Mouse (Mus musculus): ENCODE data around the gene Carns1. TPM values are rescaled to one million over a fixed set of nuclear protein-coding genes. Genes with fewer than 3 reads are reported as not detected.

Gene Carns1
- polyA plus RNA-seq, 1 experiment from 2014 or later: 4.4 TPM

DNA sequence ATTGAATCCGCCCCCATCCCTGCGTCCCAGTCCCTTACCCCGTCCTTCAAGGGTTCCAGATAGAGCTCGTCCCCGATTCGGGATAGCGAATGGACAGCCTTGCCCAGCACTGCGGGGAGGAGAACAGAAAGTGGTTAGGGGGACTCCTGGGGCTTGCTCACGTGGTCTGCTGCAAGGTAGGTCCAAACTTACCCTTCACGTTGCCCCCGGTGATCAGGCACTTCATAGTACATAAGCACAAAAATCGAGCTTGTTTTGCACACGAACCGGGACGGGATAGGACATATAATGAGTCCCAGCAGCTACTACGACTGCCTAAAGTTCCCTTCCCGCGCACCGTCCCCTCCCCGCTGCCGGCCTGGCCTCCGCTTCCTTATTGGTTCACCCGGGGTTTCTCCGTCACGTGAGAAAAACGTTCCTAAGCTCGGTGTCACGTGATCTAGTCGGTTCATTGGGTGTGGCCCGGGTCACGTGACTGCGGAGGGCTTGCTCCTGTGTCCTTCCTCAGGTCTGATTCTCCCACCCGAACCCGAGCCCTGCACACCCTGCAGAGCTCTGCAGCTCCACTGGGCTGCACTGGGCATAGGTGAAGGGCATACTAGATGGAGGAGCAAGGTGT is 26.1 kb upstream of the Carns1 start, which contains the start of gene Rad9a:
Rad9a (minus strand) TSS at position 372 of the 619 bp plus-strand sequence.
- Histone ChIP-seq H3K4me2 (peak within 1 kb of the TSS; percentile 97), H3K36me3 (peaks cover 41% of the 10 kb centered on the region), H3K27me3 (replicated peaks) (peaks cover 27% of the 10 kb centered on the region), H3K4me3 (peak within 1 kb of the TSS; percentile 83), H3K9ac (peak within 1 kb of the TSS; percentile 93), H3K4me1 (peaks cover 31% of the 10 kb centered on the region), H3K9me3 (no peaks in the 10 kb centered on the region), H3K27ac (replicated peaks) (peak within 1 kb of the TSS; percentile 77)
- peak; percentile 70 for ATAC-seq (ENCODE audit: extremely low read depth, insufficient number of reproducible peaks, low FRiP score, low TSS enrichment)
- under 1% methylated on average over 34 of the region's 34 CpGs for WGBS

DNA sequence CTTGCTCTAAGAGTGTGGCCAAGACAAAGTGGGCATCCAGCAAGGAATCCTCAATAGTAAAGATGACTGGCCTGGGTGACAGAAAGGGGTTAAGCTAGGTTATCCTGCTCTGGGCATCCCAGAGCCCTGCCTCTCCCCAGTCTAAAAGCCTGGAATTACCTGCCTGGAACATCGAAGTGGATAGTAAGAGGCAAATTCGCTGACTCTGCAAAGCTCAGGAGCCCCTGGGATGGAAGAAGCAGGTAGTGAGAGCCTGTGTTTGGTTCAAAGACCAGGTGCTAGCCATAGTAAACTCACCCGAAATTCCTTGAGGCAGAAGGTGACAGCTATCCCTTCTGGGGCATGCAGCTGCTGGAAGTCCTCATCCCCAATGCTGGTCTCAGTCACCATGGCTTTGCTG is 21.9 kb upstream of the Carns1 start:
- ATAC-seq (ENCODE audit: extremely low read depth, insufficient number of reproducible peaks, low FRiP score, low TSS enrichment): no peak
- no peaks in the 10 kb centered on the region for H3K9me3 ChIP-seq
- 0 out of 2 replicates have a peak overlapping the region, but pooled peaks have one; percentile 24 for H3K27ac ChIP-seq (replicated peaks)
- no peak overlapping the region for H3K4me2 ChIP-seq
- H3K4me1 ChIP-seq: peaks cover 61% of the 10 kb centered on the region
- H3K9ac ChIP-seq: no peak overlapping the region; the same call in 1 of the 2 replicates
- WGBS: 63% methylated on average over 3 of the region's 3 CpGs
- H3K27me3 ChIP-seq (replicated peaks): no peaks in the 10 kb centered on the region
- peaks cover 75% of the 10 kb centered on the region for H3K36me3 ChIP-seq
- H3K4me3 ChIP-seq: no peak overlapping the region

DNA sequence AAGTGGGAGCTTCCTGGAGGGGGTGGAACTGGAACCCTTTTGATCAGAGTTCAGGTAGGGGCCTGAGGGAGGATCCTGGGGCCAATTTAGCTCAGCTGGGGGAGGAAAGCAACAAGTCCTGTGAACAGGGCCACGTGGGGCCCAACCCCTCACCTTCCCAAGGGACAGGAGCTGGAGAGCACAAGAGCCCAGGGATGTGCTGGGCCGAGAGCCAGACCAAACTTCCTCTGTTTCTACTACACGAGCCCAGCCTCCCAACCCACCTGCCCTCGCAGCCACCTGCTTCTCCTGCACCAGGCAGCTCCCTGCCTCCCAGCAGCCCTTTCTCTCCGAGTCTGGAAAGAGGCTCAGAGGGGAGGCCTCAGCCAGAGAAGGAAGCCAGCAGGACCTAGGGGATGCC is 21.3 kb upstream of the Carns1 start:
- Histone ChIP-seq H3K36me3 (peaks cover 75% of the 10 kb centered on the region), H3K4me3 (no peak overlapping the region), H3K9ac (no peak overlapping the region; the same call in 1 of the 2 replicates), H3K27me3 (replicated peaks) (no peaks in the 10 kb centered on the region), H3K4me1 (peaks cover 57% of the 10 kb centered on the region), H3K9me3 (no peaks in the 10 kb centered on the region), H3K4me2 (no peak overlapping the region), H3K27ac (replicated peaks) (peak overlapping the region; percentile 24; the same call in 1 of the 2 replicates)
- 33% methylated on average over 5 of the region's 5 CpGs for WGBS
- ATAC-seq (ENCODE audit: extremely low read depth, insufficient number of reproducible peaks, low FRiP score, low TSS enrichment): no peak

DNA sequence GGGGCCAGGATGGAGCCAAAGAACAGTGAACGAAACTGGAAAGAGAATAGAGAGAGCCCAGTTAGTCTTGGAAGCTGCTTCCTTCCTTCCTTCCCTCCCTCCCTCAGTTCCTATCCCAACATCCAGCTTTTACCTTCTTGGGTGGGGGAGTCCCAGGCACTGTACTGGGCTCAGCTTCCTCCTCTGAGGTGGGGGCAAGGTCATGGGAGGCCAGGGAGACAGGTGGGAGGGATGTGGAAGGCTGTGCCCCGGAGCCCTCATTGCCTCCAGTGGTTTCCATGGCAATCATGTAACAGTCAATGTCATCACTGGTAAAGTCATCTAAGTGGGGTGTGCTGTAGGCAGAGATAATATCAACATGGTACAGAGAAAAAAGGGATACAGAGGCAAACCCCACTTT is 20.8 kb upstream of the Carns1 start:
- ATAC-seq (ENCODE audit: extremely low read depth, insufficient number of reproducible peaks, low FRiP score, low TSS enrichment): no peak
- no peaks in the 10 kb centered on the region for H3K9me3 ChIP-seq
- no peak overlapping the region for H3K4me2 ChIP-seq
- H3K36me3 ChIP-seq: peaks cover 75% of the 10 kb centered on the region
- no peak overlapping the region for H3K27ac ChIP-seq (replicated peaks)
- 59% methylated on average over 2 of the region's 2 CpGs for WGBS
- no peaks in the 10 kb centered on the region for H3K27me3 ChIP-seq (replicated peaks)
- peaks cover 62% of the 10 kb centered on the region for H3K4me1 ChIP-seq
- peak overlapping the region; percentile 12; the same call in 1 of the 2 replicates for H3K9ac ChIP-seq
- H3K4me3 ChIP-seq: no peak overlapping the region

DNA sequence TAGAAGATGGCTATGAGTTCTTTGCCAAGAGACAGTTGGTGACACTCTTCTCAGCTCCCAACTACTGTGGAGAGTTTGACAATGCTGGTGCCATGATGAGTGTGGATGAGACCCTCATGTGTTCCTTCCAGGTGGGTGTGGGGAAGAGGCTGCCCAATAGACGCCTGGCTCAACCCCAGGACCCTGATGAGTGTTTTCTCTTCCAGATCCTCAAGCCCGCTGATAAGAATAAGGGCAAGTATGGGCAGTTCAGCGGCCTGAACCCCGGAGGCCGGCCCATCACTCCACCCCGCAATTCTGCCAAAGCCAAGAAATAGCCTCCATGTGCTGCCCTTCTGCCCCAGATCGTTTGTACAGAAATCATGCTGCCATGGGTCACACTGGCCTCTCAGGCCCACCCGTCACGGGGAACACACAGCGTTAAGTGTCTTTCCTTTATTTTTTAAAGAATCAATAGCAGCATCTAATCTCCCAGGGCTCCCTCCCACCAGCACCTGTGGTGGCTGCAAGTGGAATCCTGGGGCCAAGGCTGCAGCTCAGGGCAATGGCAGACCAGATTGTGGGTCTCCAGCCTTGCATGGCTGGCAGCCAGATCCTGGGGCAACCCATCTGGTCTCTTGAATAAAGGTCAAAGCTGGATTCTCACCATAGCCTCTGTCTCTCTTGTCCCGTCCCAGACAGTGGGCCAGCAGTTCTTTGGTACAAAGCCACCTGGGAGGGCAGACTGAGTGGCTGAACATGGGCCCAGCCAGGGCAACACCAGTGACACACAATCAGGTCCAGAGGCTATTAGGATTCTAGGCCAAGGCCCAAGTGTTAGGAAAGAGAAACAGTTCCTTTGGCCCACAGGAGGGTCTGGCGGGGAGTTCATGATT is 19.7 kb upstream of the Carns1 start:
- Histone ChIP-seq H3K27ac (replicated peaks) (no peak overlapping the region), H3K4me1 (peaks cover 58% of the 10 kb centered on the region), H3K9ac (no peak overlapping the region), H3K36me3 (peaks cover 70% of the 10 kb centered on the region), H3K4me3 (no peak overlapping the region), H3K9me3 (no peaks in the 10 kb centered on the region), H3K27me3 (replicated peaks) (no peaks in the 10 kb centered on the region), H3K4me2 (no peak overlapping the region)
- no peak for ATAC-seq (ENCODE audit: extremely low read depth, insufficient number of reproducible peaks, low FRiP score, low TSS enrichment)
- WGBS: 76% methylated on average over 12 of the region's 12 CpGs

DNA sequence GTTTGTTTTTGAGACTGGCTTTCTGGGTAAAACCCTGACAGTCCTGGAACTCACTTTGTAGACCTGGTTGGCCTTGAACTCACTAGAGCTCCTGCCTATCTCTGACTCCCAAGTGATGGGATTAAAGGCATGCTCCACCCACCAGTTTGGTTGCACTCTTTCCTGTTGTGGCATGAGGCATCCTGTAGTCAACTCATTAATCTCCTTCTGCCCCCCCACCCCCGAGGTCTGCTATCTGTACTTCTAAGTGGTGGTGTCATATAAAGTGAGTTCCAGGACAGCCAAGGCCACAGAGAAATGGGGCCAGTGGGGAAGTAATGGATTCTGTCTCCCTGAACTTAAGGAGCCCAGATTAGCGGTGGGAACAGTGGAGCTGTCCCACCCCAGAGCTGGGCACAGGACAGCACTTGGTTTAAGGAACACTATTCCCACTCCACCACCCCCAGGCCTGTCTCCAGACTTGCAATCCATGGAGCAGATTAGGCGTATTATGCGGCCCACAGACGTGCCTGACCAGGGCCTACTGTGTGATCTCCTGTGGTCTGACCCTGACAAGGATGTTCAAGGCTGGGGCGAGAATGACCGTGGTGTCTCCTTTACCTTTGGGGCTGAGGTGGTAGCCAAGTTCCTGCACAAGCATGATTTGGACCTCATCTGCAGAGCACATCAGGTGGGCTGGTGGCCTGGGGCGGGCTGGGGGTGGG is 18.9 kb upstream of the Carns1 start:
- H3K27me3 ChIP-seq (replicated peaks): no peaks in the 10 kb centered on the region
- H3K9ac ChIP-seq: 0 out of 2 replicates have a peak overlapping the region, but pooled peaks have one; percentile 30
- H3K9me3 ChIP-seq: no peaks in the 10 kb centered on the region
- no peak for ATAC-seq (ENCODE audit: extremely low read depth, insufficient number of reproducible peaks, low FRiP score, low TSS enrichment)
- peaks cover 56% of the 10 kb centered on the region for H3K4me1 ChIP-seq
- H3K36me3 ChIP-seq: peaks cover 62% of the 10 kb centered on the region
- H3K27ac ChIP-seq (replicated peaks): no peak overlapping the region
- H3K4me2 ChIP-seq: peak overlapping the region; percentile 96; the same call in 1 of the 2 replicates
- WGBS: 75% methylated on average over 8 of the region's 8 CpGs
- H3K4me3 ChIP-seq: no peak overlapping the region; the same call in 1 of the 2 replicates

DNA sequence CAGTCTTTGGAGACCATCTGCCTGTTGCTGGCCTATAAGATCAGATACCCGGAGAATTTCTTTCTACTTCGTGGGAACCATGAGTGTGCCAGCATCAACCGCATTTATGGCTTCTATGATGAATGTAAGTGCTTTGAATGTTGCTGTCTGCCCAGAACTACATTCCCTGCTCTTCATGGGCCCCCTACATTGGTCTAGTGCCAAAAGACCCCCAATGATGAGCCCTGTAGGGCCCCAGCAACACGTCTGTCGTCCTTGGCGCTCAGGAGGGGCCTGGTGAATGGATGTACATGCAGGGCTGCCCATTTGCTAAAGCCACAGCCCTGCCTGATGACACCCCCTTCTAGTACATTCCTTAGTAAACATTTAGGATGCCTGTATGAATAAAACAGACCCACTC is 17.9 kb upstream of the Carns1 start:
- peaks cover 57% of the 10 kb centered on the region for H3K4me1 ChIP-seq
- whole genome bisulfite sequencing: 58% methylated on average over 6 of the region's 6 CpGs
- no peak for ATAC-seq (ENCODE audit: extremely low read depth, insufficient number of reproducible peaks, low FRiP score, low TSS enrichment)

DNA sequence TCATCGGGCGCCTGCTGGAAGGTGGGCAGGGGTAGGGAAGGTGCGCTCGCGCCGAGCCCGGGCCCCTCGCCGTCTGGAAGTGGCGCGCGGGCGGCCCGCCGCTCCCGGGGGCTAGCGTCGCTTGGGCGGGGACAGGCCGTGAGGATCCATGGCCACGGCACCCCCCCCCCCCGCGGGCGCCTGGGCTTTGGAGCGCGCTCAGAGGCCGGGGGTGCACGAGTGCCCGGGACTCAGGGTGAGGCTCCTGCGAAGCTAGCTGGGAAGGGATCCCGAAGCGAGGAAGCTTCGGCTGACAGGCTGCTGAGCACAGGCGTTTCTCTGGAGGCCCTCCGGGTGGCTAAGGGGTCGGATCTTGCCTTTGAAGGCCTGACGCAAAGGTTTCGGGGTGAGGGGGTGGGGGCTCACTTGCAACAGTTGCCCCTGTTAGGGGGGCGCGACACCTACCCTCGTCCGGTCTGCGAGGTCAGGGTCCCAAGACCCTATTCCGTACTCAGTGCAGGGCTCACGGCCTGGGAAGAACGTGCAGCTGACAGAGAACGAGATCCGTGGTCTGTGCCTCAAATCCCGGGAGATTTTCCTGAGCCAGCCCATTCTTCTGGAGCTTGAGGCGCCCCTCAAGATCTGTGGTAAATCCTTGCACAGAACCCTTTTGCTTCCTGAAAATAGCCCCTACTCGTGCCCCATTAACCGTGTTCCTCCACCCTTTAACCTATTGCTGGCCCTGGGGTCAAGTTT is 17.1 kb upstream of the Carns1 start:
- no peak for ATAC-seq (ENCODE audit: extremely low read depth, insufficient number of reproducible peaks, low FRiP score, low TSS enrichment)

More for the DNA sequence above, 17.9 kb upstream of the Carns1 start:
- Histone ChIP-seq H3K4me3 (peak overlapping the region; percentile 94), H3K9ac (peak overlapping the region; percentile 99), H3K4me2 (peak overlapping the region; percentile 96), H3K36me3 (peaks cover 51% of the 10 kb centered on the region), H3K27ac (replicated peaks) (no peak overlapping the region; the same call in 1 of the 2 replicates), H3K9me3 (no peaks in the 10 kb centered on the region), H3K27me3 (replicated peaks) (no peaks in the 10 kb centered on the region)

DNA sequence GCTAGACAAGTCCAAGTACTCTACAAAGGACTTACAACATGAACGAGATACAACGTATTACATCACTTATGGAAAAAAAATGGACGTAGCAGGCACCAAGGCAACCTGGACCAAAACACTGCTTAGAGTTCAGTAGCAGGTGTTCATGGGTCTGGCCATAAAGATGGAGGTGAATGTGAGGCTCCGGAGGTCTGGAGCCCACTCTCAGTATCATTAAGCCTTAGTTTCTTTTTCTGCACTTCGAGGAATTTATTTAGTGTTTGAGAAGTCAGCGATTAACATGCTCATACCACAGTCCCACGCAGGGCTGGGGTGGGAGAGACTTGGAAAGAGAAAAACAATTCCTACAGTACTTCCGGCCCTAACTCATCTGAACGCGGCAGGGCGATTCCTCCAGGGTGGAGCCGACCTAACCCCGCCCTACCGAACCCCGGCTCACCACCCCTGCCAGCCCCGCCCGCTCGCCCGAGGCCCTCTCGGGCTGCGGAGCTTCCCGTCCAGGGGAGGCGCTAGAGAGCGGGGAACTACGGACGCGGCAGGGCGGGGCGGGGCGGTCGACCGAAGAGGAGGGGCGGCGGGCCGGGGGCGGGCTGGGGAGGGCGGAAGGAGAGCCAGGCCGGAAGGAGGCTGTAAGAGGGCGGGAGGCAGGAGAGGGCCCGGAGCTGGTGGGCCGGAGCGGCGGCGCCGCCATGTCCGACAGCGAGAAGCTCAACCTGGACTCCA is 16.4 kb upstream of the Carns1 start, which contains the start of gene Ppp1ca:
Ppp1ca (plus strand) TSS at position 538 of the 723 bp plus-strand sequence.
- ATAC-seq (ENCODE audit: extremely low read depth, insufficient number of reproducible peaks, low FRiP score, low TSS enrichment): peak; percentile 87
- Histone ChIP-seq H3K27me3 (replicated peaks) (no peaks in the 10 kb centered on the region), H3K4me3 (peak within 1 kb of the TSS; percentile 94), H3K27ac (replicated peaks) (peak within 1 kb of the TSS; percentile 95), H3K36me3 (peaks cover 37% of the 10 kb centered on the region), H3K9ac (peak within 1 kb of the TSS; percentile 99), H3K9me3 (no peaks in the 10 kb centered on the region), H3K4me1 (peaks cover 65% of the 10 kb centered on the region), H3K4me2 (peak within 1 kb of the TSS; percentile 96)
- 7% methylated on average over 36 of the region's 47 CpGs for WGBS

More for the DNA sequence above, 17.1 kb upstream of the Carns1 start:
- Histone ChIP-seq H3K36me3 (peaks cover 44% of the 10 kb centered on the region), H3K4me3 (peak overlapping the region; percentile 94), H3K27ac (replicated peaks) (peak overlapping the region; percentile 95), H3K4me2 (peak overlapping the region; percentile 96), H3K27me3 (replicated peaks) (no peaks in the 10 kb centered on the region), H3K4me1 (peaks cover 64% of the 10 kb centered on the region), H3K9ac (peak overlapping the region; percentile 99), H3K9me3 (no peaks in the 10 kb centered on the region)
- under 1% methylated on average over 52 of the region's 52 CpGs for WGBS

DNA sequence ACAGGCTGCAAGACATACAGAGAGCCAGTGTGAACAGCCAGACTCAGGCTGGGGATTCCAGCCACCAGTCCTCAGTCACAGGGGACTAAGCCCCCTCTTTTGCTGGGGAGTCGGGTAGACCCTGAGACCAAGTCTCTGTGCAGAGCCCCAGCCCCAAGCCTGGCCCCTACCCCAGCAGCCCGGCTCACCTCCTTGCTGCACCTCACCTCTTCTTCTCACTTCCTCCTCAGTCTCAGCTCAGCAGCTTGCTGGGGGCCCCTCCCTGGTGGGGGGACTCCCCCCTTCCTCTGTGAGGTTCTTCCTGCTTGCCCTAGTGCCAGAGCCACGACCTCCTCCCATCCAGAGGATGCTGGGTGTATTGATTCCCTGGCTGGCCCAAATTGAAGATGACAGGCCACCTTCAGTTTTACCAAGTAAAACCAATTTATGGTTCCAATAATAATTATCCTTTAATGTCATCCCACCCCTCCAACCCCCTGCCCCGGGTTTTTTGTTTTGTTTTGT is 15.6 kb upstream of the Carns1 start, which contains the start of gene Tbc1d10c:
Tbc1d10c (minus strand) TSS at position 454 of the 504 bp plus-strand sequence.
- Histone ChIP-seq H3K27me3 (replicated peaks) (no peaks in the 10 kb centered on the region), H3K9ac (peak within 1 kb of the TSS; percentile 99), H3K9me3 (no peaks in the 10 kb centered on the region), H3K4me1 (peaks cover 64% of the 10 kb centered on the region), H3K27ac (replicated peaks) (peak within 1 kb of the TSS; percentile 95), H3K4me2 (peak within 1 kb of the TSS; percentile 96), H3K36me3 (peaks cover 29% of the 10 kb centered on the region), H3K4me3 (peak within 1 kb of the TSS; percentile 94)
- no peak for ATAC-seq (ENCODE audit: extremely low read depth, insufficient number of reproducible peaks, low FRiP score, low TSS enrichment)
- 53% methylated on average over 4 of the region's 4 CpGs for WGBS
